Mouse (Mus musculus): ENCODE measurements around the gene Ddx27.
"Not testable (repeated sequence)": the region's sequence is repeated elsewhere in the genome, so short reads cannot be mapped to it uniquely, and the experiment has no call there.

Ddx27 gene

GRCm38 (mm10) chr2:167014702-167015381 is at the start of gene Ddx27:
Gene Ddx27, plus strand, starts transcription at chr2:167015193.
- DNase-seq (ENCODE audit: low spot score in 2 of 2), result peak; percentile 83 to 87

GRCm38 (mm10) chr2:166973153-166973552 is 41.8 kb upstream of the Ddx27 start:
- no peak for DNase-seq (ENCODE audit: low spot score in 2 of 2)

- DNase-seq (ENCODE audit: low spot score in 2 of 2), result no peak
These were observed 40.7 kb upstream of the Ddx27 start for GRCm38 (mm10) chr2:166974177-166974872.

GRCm38 (mm10) chr2:166976356-166976755 is 38.6 kb upstream of the Ddx27 start:
- no peak for DNase-seq (ENCODE audit: low spot score in 2 of 2)

GRCm38 (mm10) chr2:166977490-166977889 is 37.5 kb upstream of the Ddx27 start:
- no peak for DNase-seq (ENCODE audit: low spot score in 2 of 2)

- no peak for DNase-seq (ENCODE audit: low spot score in 2 of 2)
These were observed 34.8 kb upstream of the Ddx27 start for GRCm38 (mm10) chr2:166980161-166980560.

GRCm38 (mm10) chr2:166983351-166983894 is 31.6 kb upstream of the Ddx27 start:
- DNase-seq (ENCODE audit: low spot score in 2 of 2), result no peak

GRCm38 (mm10) chr2:166990861-166991260 is 24.1 kb upstream of the Ddx27 start:
- no peak for DNase-seq (ENCODE audit: low spot score in 2 of 2)

- DNase-seq (ENCODE audit: low spot score in 2 of 2), result no peak
These were observed 23.0 kb upstream of the Ddx27 start for GRCm38 (mm10) chr2:166991945-166992344.

- DNase-seq (ENCODE audit: low spot score in 2 of 2), result peak; percentile 14 to 27
These were observed 19.8 kb upstream of the Ddx27 start for GRCm38 (mm10) chr2:166995021-166995795.

GRCm38 (mm10) chr2:166995796-166996532 is 19.0 kb upstream of the Ddx27 start, which contains the start of gene Stau1:
Gene Stau1, minus strand, starts transcription at chr2:166996299.
- peak; percentile 78 to 93 for DNase-seq (ENCODE audit: low spot score in 2 of 2)

- no peak for DNase-seq (ENCODE audit: low spot score in 2 of 2)
These were observed 18.5 kb upstream of the Ddx27 start for GRCm38 (mm10) chr2:166996533-166996894.

- no peak for DNase-seq (ENCODE audit: low spot score in 2 of 2)
These were observed 13.5 kb upstream of the Ddx27 start for GRCm38 (mm10) chr2:167001486-167001885.

- peak in 1 of 2 experiments; percentile 61 for DNase-seq (ENCODE audit: low spot score in 2 of 2)
These were observed 10.7 kb upstream of the Ddx27 start for GRCm38 (mm10) chr2:167004099-167004854.

GRCm38 (mm10) chr2:167006355-167006754 is 8.6 kb upstream of the Ddx27 start:
- DNase-seq (ENCODE audit: low spot score in 2 of 2), result no peak

- no peak for DNase-seq (ENCODE audit: low spot score in 2 of 2)
These were observed 7.9 kb upstream of the Ddx27 start for GRCm38 (mm10) chr2:167007001-167007491.

- not testable (repeated sequence) for DNase-seq (ENCODE audit: low spot score in 2 of 2)
These were observed 7.4 kb upstream of the Ddx27 start for GRCm38 (mm10) chr2:167007565-167007964.

- DNase-seq (ENCODE audit: low spot score in 2 of 2), result no peak
These were observed 5.5 kb upstream of the Ddx27 start for GRCm38 (mm10) chr2:167009483-167009882.

- no peak for DNase-seq (ENCODE audit: low spot score in 2 of 2)
These were observed 4.4 kb upstream of the Ddx27 start for GRCm38 (mm10) chr2:167010546-167010945.

GRCm38 (mm10) chr2:167015382-167015718 is 357 bp downstream of the Ddx27 start:
- no peak for DNase-seq (ENCODE audit: low spot score in 2 of 2)

- no peak for DNase-seq (ENCODE audit: low spot score in 2 of 2)
These were observed 4.4 kb downstream of the Ddx27 start for GRCm38 (mm10) chr2:167019396-167019795.

Measured in frontal cortex, postnatal 25 days (tissue).